Mouse (Mus musculus): ENCODE results near the gene Ciita.

Ciita gene

DNA sequence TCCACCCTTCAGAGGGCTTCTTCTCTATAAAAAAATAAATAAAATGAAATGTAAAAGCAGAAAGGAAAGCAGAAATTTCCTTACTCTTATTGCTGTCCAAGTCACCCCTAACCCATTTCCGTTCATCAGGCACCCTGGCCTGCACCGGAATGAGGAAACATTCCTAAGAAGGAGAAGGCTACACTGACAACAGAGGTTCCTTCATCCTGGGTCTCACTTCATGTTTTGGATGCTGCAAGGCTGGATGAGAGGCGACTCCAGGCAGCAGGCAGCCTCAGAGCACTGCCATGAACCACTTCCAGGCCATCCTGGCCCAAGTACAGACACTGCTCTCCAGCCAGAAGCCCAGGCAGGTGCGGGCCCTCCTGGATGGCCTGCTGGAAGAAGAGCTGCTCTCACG, at the start of gene Ciita:
Ciita (plus strand) TSS at position 203 of the 400 bp plus-strand sequence.
- no peak for DNase-seq (ENCODE audit: low read depth, low spot score)

DNA sequence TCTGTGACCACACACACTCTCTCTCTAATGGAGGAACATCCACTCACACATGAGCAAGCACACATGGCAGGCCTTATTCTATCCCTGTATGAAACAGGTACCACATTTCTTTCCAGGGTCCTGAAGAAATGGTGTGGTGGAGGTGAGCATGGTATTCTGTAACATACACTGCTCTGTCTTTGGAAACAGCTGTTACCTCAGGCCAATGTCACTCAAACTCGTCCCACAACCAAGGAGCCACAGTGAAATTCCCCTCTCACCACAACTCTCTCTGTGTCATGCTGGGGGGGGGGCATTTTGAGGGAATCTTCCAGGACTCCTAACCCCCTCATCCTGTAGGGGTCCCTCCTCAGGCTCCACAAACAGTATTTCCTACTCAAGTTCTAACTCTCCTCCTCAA, 47.9 kb upstream of the Ciita start:
- DNase-seq (ENCODE audit: low read depth, low spot score) = no peak

DNA sequence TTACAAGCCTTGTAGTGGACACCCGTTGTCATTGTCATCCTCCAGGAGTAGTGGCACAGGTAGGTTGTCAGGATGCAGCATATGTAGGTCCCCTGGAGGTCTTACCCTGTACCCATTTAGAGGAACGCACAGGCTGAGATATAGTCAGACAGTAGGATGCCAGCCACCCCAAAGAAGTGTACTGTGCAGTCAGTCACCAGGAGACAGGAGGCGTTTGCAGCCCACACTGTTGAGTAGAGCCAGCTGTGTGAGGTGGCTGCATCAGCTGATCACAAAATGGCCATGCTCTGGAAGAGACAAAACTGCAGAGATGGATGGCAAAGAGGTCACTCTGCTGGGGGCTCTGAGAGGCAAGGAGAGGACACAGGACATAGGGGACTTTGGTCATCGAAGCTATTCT, 47.5 kb upstream of the Ciita start:
- no peak for DNase-seq (ENCODE audit: low read depth, low spot score)

DNA sequence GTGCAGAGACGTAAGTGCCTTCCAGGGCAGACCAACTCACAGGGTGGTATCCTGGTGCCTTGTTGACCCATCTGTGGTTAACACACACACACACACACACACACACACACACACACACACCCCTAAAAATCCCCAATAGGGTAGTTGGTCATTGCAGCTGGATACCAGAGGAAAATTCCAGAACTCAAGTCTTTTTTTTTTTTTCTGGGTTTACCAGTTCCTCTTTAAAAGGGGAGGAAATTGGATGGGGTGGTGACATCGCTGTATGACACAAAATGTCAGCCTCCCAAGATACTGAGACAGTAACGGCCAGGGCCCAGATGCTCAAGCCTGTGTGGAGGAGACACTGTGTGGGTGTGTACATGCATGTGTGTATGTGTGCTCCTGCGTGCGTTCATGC, 46.5 kb upstream of the Ciita start:
- no peak for DNase-seq (ENCODE audit: low read depth, low spot score)

DNA sequence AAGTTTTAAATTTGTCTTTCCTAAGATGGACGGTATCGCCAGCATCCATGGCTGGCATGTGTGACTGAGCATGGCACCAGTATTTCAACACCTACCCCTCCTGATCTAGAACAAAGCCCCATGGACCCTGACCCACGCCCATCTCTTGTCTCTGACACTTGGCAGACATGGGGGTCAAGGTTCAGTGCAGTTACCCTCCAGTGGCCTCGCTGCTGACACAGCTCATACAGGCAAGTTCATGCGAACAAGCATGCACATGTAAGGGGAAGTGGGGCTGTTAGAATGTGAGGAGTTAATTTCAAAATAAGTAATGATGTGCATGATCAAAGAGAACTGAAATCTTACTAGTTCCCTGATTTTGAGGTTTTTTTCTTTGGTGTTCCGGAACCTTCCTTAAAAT, 43.7 kb upstream of the Ciita start:
- DNase-seq (ENCODE audit: low read depth, low spot score) = no peak

DNA sequence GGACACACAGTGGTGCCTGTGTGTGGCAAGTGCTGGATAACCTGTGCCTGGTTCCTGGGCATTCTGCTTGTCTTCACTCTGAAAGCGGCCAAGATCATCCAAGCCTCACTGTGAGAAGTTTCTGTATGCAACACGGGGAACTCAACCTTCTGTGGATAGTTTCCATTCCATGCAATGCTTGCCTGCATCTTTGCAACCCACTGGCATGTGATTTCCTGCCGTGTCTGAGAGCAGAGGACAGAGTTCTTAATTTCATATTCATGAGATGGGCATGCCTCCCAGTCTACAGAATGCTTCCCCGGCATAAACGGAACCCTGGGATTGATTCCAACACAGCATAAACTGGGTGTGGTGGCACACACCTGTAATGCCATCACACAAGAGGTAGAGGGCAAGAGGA, 41.8 kb upstream of the Ciita start:
- no peak for DNase-seq (ENCODE audit: low read depth, low spot score)

DNA sequence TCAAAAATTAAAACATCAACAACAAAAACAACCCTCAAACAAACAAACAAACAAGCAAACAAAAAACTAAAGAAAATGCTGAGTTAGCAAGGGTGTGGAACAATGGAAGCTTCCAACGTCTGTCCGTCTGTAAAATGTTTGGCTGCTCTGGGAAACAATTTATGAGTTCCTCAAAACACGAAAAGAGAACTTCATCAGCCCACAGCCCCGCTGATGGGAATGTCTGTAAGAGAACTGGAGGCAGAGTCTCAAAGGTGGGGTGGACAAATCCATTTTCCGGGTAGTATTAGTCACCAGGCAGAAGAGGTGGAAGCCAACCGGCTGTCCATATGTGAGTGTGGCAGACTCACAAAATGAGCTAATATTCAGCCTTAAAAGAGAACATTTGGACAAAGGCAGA, 38.5 kb upstream of the Ciita start:
- no peak for DNase-seq (ENCODE audit: low read depth, low spot score)

DNA sequence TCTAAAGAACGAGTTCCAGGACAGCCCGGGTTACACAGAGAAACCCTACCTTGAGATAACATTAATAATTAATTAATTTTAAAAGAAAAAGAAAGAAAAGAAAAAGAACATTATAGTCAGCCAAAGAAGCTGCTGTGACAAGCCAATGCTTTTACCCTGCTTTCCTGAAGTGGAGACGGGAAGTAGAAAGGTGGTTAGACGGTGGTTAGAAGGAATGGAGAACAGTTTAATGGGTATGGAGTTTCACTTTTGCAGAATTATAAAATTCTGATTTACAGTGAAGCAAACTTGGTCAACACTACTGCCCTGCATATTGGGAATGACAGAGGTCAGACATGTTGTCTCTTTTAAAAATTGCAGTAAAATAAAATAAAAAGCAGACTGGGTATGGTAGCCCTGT, 38.1 kb upstream of the Ciita start:
- DNase-seq (ENCODE audit: low read depth, low spot score) = no peak

DNA sequence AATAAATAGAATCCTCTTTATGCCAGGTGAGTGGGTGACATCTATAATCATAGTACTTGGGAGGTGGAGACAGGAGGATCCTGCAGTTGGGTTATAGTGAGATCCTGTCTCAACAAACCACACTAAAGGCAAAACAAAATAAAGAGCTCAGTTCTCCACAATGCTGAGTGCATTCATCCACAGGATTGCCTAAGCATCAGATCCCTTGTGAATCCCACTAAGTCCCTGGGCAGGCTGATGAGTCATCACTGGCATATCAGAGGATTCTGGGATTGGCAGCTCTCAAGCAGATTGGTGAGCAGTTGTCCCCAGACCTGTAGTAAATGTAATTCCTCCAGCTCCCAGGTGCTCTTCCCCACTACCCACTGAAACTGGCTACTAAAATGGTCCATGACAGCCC, 36.1 kb upstream of the Ciita start:
- no peak for DNase-seq (ENCODE audit: low read depth, low spot score)

DNA sequence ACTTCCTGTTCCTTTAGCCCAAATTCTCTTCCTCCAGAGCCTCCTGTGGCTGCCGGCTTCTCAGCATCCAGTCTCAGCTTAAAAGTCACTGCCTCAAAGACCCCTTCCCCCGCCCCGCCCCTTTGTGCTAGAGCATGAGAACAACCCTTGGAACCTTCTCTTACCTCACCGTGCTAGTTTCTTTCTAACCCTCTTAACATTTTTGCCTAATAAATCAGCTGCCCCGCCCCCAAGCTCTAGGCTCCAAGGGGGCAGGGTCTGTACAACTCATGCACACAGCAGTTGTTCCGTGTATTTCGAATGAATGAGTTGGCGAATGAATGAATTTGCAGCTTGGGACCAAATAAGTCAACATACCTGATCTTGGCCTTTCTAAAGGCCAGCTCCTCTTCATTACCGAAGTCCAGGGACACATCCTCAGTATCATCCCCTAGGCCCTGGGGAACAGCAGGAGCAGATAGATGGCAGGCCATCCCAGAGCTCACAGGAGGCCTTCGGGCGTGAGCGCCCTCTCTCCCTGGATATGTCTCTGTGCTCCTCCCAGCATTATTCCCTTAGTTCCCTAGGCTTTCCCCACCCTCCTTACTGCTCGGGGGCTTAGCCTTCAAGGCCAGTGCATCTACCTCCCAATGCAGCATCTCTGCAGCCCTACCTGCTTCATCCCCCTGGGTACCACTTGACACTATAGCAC, 33.1 kb upstream of the Ciita start:
- no peak for DNase-seq (ENCODE audit: low read depth, low spot score)

DNA sequence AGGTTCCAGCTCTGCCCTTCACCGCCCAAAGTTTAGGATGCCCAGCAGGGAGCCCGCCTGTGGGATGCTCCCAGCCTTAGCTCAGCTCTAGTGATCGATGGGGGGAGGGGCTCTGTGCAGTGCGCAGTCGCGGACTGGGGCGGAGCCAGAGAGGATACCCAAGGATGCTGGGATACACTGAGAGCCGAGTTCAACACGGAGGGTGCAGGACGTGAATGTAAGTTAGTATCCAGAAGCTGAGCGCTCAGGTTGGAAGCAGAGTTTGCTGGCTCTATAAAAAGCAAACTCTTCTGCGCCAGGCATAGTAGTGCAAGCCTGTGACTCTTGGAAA, 32.6 kb upstream of the Ciita start, which contains the start of gene Tvp23a:
Tvp23a (minus strand) TSS at position 99 of the 331 bp plus-strand sequence.
- DNase-seq (ENCODE audit: low read depth, low spot score) = peak; percentile 87

DNA sequence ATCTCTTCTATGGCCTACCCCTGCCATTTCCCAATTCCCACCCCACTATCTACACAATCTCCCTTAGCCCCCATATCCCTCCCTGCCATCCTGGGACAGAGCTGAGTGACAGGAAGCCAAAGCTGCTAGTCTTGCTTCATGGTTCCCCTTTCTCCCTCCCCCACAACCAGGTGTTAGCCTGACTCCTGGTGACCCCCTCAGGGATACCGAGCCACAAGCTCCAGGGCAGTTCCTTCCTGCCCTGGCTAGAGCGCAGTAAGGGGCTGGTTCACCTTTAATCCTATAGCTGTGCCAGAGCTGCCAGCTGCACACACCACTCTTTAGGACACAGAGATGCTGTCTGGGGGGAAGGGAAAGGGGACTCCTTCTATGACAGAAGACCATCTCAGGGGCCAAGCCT, 32.1 kb upstream of the Ciita start:
- DNase-seq (ENCODE audit: low read depth, low spot score) = no peak

DNA sequence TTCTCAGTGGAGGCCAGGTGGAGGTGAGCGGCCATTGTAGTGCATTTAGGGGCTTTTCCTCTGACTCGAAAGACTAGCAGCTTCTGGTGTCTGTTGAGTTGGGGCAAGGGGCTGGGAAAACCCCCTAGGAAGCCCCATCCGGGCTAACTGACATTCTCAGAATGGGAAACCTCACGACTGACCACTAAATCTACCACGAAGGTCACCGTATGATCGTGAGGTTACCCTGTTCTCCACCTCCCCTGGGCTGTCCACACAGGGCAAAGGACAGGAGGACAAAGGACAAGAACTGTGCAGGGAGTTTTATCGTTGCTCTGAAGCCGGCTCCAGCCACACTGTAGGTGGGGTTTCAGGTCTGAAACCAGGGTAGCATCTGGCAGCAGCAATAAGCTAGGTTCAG, 30.9 kb upstream of the Ciita start:
- DNase-seq (ENCODE audit: low read depth, low spot score) = no peak

DNA sequence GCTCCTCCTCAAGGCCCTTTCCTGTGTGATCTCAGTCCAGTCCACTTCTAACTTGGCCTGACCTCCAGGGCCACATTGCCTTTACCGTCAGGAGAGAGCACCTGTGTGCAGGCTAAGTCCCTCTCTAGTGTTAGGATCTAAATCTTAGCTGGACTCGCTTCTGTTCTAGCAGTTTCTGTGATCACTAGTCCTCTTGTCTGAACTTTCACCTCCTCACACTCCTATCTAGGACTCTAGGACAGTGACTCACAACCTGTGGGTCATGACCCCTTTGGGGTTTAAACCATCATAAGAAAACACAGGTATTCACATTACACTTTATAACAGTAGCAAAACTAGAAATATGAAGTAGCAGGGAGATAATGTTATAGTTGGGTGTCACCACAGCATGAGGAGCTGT, 28.0 kb upstream of the Ciita start:
- no peak for DNase-seq (ENCODE audit: low read depth, low spot score)

DNA sequence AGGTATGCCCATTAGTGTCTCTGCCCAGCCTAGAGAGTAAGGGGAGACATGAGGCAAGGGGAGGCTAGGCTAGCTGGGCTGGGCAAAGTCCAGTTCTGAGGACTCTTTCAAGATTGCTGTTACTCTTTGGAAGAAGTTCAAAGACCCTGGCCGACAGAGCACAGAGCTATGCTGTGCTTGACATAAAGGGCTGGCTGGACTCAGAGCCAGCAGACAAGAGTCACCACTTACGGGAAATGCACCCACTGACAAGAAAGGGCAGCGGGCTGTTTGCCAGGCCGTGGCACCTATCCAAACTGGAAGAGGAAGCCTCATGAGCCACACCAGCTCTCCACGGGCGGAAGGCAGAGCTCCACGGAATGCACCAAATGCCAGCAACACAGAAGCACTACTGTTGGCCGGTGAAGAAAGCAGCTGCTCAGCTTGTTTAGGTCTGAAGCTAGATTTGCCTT, 27.4 kb upstream of the Ciita start:
- no peak for DNase-seq (ENCODE audit: low read depth, low spot score)

DNA sequence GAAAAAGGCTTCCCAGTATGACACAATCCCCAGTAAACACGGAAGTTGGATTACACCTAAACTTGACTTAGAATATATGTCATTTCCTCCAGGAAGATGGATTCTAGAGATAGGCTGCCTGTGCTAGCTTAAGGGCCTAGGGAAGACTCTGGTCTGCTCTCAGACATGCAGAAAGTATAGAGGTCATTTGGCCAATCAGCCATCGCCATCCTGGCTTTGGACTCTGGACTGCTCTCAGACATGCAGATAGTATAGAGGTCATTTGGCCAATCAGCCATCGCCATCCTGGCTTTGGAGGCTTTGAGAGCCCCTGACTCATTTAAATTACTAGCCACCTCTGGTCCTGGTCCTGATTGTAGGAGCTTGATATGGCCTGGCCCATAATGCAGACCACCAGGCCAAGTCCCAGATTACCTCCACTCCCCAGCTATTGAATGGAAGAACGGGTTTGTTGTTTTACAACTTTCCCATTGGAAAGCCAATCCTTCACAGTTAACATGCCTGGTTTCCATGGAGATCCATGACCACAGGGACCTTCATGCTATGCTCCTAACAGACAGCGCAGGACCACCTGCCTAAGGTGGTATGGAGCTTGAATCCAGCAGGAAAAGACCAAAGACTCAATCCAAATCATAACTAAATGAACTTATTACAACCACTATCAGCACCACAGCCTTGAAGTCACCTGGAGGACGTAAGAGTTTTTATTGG, 25.8 kb upstream of the Ciita start:
- no peak for DNase-seq (ENCODE audit: low read depth, low spot score)

DNA sequence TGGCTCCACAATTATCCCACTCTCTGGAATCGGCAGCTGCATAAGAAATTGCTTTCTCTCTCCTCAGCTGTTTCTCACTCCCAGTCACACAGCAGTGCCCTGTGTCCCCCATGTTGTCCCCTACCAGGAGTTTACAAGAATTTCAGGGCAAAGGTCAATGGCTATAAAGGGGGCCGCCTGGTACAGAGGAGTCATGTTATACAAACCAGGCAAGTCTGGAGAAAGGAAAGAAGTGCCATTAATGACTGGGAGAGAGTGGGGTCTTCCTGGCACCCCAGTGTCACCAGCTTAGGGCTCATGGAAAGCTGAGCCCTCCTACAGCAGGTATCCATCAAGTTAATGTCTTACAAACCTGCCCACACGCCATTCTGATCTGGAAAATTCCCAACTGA, 25.3 kb upstream of the Ciita start:
- no peak for DNase-seq (ENCODE audit: low read depth, low spot score)

DNA sequence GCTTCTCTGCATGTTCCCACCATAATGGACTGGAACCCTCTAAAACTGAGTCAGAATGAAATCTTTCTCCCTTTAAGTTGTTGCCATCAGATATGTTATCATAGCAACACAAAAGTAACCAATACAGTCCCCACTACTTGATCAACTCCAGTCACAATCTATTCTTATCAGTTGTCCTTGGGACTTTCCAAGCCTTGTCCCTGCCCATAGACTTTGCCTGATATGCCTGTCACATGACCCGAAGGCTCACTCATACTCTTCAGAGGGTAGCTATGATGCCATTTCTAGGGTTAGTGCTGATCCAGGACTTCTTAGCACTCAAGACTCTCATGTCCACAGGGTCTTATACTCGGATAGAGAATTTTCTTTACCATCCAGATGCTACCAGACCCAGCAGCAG, 19.7 kb upstream of the Ciita start:
- no peak for DNase-seq (ENCODE audit: low read depth, low spot score)

DNA sequence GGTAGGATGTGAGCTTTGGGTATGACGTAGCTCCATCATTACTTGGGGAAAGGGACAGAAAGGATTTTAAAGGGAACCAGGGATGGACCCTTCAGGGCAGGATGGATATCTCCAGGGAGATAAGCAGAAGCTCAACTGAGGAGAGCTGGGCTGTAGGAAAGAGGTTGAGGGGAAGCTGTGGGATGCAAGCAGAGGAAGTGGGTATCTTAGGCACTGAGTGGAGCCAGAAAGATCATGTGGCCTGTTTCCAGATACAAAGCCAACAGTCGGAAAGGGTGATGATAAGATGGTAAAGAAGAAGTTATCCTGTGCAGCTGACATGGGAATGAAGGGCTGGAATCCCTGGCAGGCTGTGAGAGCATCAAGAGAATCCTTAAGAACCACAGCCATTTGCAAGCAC, 18.7 kb upstream of the Ciita start:
- no peak for DNase-seq (ENCODE audit: low read depth, low spot score)

DNA sequence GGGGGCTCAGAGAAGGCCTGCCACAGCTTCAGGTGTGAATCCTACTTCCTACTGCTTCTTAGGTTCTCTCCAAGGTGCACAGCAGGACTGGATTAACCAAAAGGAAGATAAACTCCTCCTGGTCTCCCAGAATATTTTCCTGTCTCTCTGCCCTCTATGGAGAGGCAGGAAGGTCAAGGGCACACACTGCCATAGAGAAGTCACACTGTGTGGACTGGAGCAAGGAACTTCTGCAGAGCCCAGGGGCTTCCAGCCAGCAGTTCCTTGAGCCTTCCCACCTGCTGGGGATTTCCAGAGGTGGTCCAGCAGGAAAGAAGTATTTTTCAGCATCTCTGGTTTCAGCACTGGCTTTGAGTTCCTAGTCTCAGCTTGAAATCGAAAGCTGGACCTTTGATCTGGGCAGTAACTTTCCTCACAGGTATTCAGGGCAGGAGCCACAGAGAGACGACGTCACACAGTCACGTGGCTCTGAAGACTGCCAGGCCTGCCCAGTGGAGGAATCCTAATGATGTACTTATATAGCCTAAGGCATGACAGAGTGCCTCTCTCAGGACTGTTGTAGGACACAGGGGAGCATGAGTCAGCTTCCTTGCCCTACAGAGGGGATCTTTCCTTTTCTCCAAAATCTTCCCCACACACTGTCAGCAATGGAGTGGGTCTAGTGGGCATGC, 14.7 kb upstream of the Ciita start:
- DNase-seq (ENCODE audit: low read depth, low spot score) = no peak

DNA sequence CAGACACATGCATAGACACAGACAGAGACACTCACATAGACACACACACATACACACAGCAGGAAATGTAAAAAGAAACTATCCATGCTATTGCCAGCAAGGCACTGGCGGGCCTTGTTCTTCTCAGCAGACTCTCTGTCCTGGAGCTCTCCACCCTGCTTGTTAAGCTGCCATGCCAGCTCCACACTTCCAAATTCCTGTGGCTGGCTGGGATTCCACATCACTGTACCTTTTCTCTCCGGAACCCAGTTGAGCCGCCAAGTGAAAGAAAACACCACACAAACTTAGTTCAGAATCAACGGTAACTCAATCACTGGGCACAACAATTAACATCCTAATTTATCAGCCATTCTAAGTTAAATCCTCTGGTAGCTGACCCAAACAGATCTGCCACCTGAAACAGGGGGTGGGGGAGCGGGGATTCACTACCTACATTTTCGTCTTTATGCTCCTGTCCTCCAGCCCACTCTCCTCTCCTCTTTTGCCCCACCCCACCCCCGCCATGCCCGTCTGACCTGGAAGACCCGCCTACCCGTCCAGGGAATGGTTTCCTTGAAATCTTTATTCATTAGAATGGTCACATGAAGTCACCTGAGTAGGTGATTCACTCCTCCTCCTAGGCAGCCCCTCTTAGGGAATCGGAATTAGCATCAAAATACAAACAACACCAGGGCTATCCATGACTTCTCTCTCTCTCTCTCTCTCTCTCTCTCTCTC, 12.3 kb upstream of the Ciita start:
- DNase-seq (ENCODE audit: low read depth, low spot score) = no peak

DNA sequence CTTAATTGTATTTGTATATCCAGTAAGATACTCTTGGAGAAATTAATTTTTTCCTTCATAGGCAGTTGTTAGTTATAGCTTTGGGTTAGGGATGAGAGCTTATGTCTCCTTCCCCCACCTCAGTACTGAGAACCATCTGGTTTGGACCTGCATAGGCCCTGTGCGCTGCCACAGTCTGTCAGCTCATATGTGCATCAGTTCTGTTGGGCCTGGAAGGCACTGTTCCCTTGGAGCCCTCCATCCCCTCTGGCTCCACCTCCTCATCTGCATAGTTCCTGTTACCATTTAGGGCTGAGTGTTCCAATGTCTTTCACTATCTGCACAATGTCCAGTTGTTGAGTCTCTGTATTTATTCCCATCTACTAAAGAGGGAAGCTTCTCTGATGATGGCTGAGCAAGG, 11.7 kb upstream of the Ciita start:
- DNase-seq (ENCODE audit: low read depth, low spot score) = no peak
